Mouse (Mus musculus) embryonic facial prominence, embryonic 11.5 days (tissue): ENCODE measurements at regions not wholly inside any gene's neighbourhood (a gene's known extent, or its start where the extent isn't known, plus 50 kb on each side); places are given as distances from the start of the nearest gene placed in this dataset.
A peak's percentile ranks its signal among the peaks of the same experiment; 100 is the strongest.

Experiments used
- ATAC-seq: fragments of 200-750 bp; cut with Nextera tagmentation; replicated peaks from 2 replicates; pipeline ENCODE4 v1.8.0; 2017; ENCODE audit warnings: low read depth; ENCODE audit not compliant: insufficient number of reproducible peaks, low FRiP score, low TSS enrichment
- DNase-seq: peaks from one replicate; pipeline ENCODE4 v3.0.0-alpha.2; 2015; ENCODE audit warnings: low spot score
- H3K27ac ChIP-seq: fragments of 300-500 bp; sonication (generic); replicated peaks from 2 replicates; pipeline ENCODE4 v1.5.1; 2014; ENCODE audit warnings: mild to moderate bottlenecking, low read depth, low read length, control low read depth
- H3K27me3 ChIP-seq: fragments of 300-500 bp; sonication (generic); 2 replicates; pipeline ENCODE4 v1.6.1; 2014; ENCODE audit warnings: mild to moderate bottlenecking, low read length, moderate library complexity, mixed read lengths; ENCODE audit not compliant: control insufficient read depth, insufficient read depth
- H3K36me3 ChIP-seq: fragments of 300-500 bp; sonication (generic); replicated peaks from 2 replicates; pipeline ENCODE4 v1.6.1; 2014; ENCODE audit warnings: low read depth, mild to moderate bottlenecking, low read length, moderate library complexity, mixed read lengths; ENCODE audit not compliant: control insufficient read depth, insufficient read depth
- H3K4me1 ChIP-seq: fragments of 300-500 bp; sonication (generic); 2 replicates; pipeline ENCODE4 v1.6.1; 2014; ENCODE audit warnings: low read length, mixed read lengths; ENCODE audit not compliant: control insufficient read depth, insufficient read depth
- H3K4me2 ChIP-seq: fragments of 300-500 bp; sonication (generic); 2 replicates; pipeline ENCODE4 v1.6.1; 2014; ENCODE audit warnings: low read depth, mild to moderate bottlenecking, control low read depth, low read length, moderate library complexity
- H3K4me3 ChIP-seq: fragments of 300-500 bp; sonication (generic); 2 replicates; pipeline ENCODE4 v1.5.1; 2014; ENCODE audit warnings: low read depth, low read length, control low read depth
- H3K9ac ChIP-seq: fragments of 300-500 bp; sonication (generic); replicated peaks from 2 replicates; pipeline ENCODE4 v1.6.1; 2014; ENCODE audit warnings: mild to moderate bottlenecking, control low read depth, low read length
- H3K9me3 ChIP-seq: fragments of 300-500 bp; sonication (generic); replicated peaks from 2 replicates; pipeline ENCODE4 v1.6.1; 2016; ENCODE audit warnings: mild to moderate bottlenecking, low read length, inconsistent platforms, mixed read lengths; ENCODE audit not compliant: control insufficient read depth
- WGBS: fragments of 180-500 bp; shearing (Covaris S2); extraction: QIAGEN DNeasy Blood & Tissue Kit; methylation state at CpG from one replicate; pipeline ENCODE4 v1.1.7; 2014; 5-methylcytosine and 5-hydroxymethylcytosine counted together

GRCm38 (mm10) chr16:22750725-22751287 lies 60.6 kb downstream of the Crygs start:
- DNase-seq (no peak), ATAC-seq (no peak)
- Histone ChIP-seq H3K27me3 (no peaks in the 10 kb centered on the region), H3K36me3 (no peaks in the 10 kb centered on the region), H3K4me3 (no peak overlapping the region), H3K27ac (no peak overlapping the region), H3K4me1 (no peaks in the 10 kb centered on the region), H3K9me3 (no peaks in the 10 kb centered on the region), H3K4me2 (no peak overlapping the region), H3K9ac (no peak overlapping the region)
- WGBS, result 90% methylated on average over 5 of the region's 5 CpGs

- no peaks in the 10 kb centered on the region for H3K4me1 ChIP-seq
- no peak overlapping the region for H3K27ac ChIP-seq
- no peak overlapping the region for H3K9ac ChIP-seq
- ATAC-seq, result no peak
- H3K4me3 ChIP-seq, result no peak overlapping the region
- no peaks in the 10 kb centered on the region for H3K36me3 ChIP-seq
- H3K9me3 ChIP-seq, result no peaks in the 10 kb centered on the region
- H3K4me2 ChIP-seq, result no peak overlapping the region
- 86% methylated on average over 7 of the region's 7 CpGs for WGBS
- no peak for DNase-seq
- H3K27me3 ChIP-seq, result no peaks in the 10 kb centered on the region
These were observed 67.1 kb downstream of the Crygs start for GRCm38 (mm10) chr16:22744121-22744855.

GRCm38 (mm10) chr16:22743461-22743860 lies 67.9 kb downstream of the Crygs start:
- Histone ChIP-seq H3K4me1 (no peaks in the 10 kb centered on the region), H3K36me3 (no peaks in the 10 kb centered on the region), H3K9me3 (no peaks in the 10 kb centered on the region), H3K27ac (no peak overlapping the region), H3K4me2 (no peak overlapping the region), H3K9ac (no peak overlapping the region), H3K4me3 (no peak overlapping the region), H3K27me3 (no peaks in the 10 kb centered on the region)
- DNase-seq, result no peak
- WGBS, result 93% methylated on average over 1 of the region's 1 CpGs
- no peak for ATAC-seq

- WGBS, result 80% methylated on average over 4 of the region's 4 CpGs
These were observed 69.9 kb downstream of the Crygs start for GRCm38 (mm10) chr16:22741496-22741895.

GRCm38 (mm10) chr16:22734529-22735022 lies 76.8 kb downstream of the Crygs start:
- Histone ChIP-seq H3K4me1 (no peaks in the 10 kb centered on the region), H3K27ac (no peak overlapping the region), H3K4me2 (no peak overlapping the region), H3K9ac (no peak overlapping the region), H3K4me3 (no peak overlapping the region), H3K27me3 (no peaks in the 10 kb centered on the region), H3K36me3 (no peaks in the 10 kb centered on the region), H3K9me3 (no peaks in the 10 kb centered on the region)
- WGBS, result 50% methylated on average over 10 of the region's 10 CpGs
- peak; percentile 67; the same call in 1 of the 2 replicates for ATAC-seq
- DNase-seq, result peak; percentile 50

More at GRCm38 (mm10) chr16:22741496-22741895, 69.9 kb downstream of the Crygs start:
- Histone ChIP-seq H3K27ac (no peak overlapping the region), H3K9me3 (no peaks in the 10 kb centered on the region), H3K4me3 (no peak overlapping the region), H3K9ac (no peak overlapping the region), H3K4me2 (no peak overlapping the region), H3K4me1 (no peaks in the 10 kb centered on the region), H3K36me3 (no peaks in the 10 kb centered on the region), H3K27me3 (no peaks in the 10 kb centered on the region)
- DNase-seq, result no peak
- ATAC-seq, result no peak

- Histone ChIP-seq H3K4me1 (no peaks in the 10 kb centered on the region), H3K4me3 (no peak overlapping the region), H3K27ac (no peak overlapping the region), H3K9me3 (no peaks in the 10 kb centered on the region), H3K27me3 (no peaks in the 10 kb centered on the region), H3K36me3 (no peaks in the 10 kb centered on the region), H3K9ac (no peak overlapping the region), H3K4me2 (no peak overlapping the region)
- DNase-seq (no peak), ATAC-seq (no peak)
- 51% methylated on average over 11 of the region's 11 CpGs for WGBS
These were observed 76.9 kb upstream of the Dgkg start for GRCm38 (mm10) chr16:22733772-22734528.

GRCm38 (mm10) chr16:22729096-22729495 lies 72.1 kb upstream of the Dgkg start:
- no peak overlapping the region for H3K4me3 ChIP-seq
- no peaks in the 10 kb centered on the region for H3K27me3 ChIP-seq
- 82% methylated on average over 3 of the region's 3 CpGs for WGBS
- H3K27ac ChIP-seq, result no peak overlapping the region
- no peaks in the 10 kb centered on the region for H3K4me1 ChIP-seq
- no peak for DNase-seq
- no peak overlapping the region for H3K9ac ChIP-seq
- ATAC-seq, result no peak
- no peaks in the 10 kb centered on the region for H3K9me3 ChIP-seq
- no peaks in the 10 kb centered on the region for H3K36me3 ChIP-seq
- no peak overlapping the region for H3K4me2 ChIP-seq

GRCm38 (mm10) chr16:22725261-22725660 lies 68.2 kb upstream of the Dgkg start:
- Histone ChIP-seq H3K9ac (no peak overlapping the region), H3K9me3 (no peaks in the 10 kb centered on the region), H3K4me2 (no peak overlapping the region), H3K4me3 (no peak overlapping the region), H3K27me3 (no peaks in the 10 kb centered on the region), H3K27ac (no peak overlapping the region), H3K36me3 (no peaks in the 10 kb centered on the region), H3K4me1 (no peaks in the 10 kb centered on the region)
- no peak for ATAC-seq
- no peak for DNase-seq
- WGBS, result 95% methylated on average over 3 of the region's 3 CpGs
